9 mouse cellular contexts compared by ENCODE assay signal in the genomic region with DNA sequence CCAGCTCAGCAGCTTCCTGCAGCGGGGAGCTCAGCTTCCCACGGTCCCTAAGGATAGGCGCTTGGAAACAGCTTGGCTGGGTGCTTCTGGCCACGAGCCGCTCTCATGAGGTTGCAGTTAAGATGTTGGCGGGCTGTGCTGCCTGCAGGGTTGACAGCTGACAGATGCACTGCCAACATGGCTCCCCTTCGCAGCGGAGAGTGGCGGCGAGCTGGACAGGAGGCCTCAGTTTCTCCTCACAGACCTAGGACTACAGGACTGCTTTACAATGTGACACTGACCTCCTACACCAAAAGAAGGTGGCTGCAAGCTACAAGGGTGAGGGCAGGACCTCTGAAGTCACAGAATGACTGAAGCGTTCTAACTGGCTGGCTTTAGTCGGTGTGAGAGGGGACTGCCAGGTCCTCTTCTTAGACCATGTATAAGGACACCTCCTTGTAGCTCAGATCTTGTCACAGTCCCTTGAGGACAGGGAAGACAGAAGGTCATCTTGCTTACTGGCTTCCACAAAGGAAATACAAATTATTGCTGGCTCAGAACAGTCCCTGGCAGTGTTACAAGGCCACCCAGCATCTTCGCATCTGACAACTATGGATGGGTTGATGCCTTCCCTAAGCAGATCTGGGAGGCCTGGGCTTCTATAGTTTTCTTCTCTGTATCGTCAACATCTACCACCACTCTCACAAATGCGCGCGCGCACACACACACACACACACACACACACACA. TPM values are rescaled to one million over a fixed set of nuclear protein-coding genes. Genes with fewer than 3 reads are reported as not detected.
DNase-seq lines count a peak whose midpoint lies in the region; ATAC-seq lines count a peak whose summit lies in the region.
"Had no signal": no experiment of that assay in that cellular context is flagged by ENCODE, and none has a peak within 500 bp of the region (broad histone marks: within the 10 kb centered on the region; RNA-seq: fewer than 3 reads in every experiment).

No protein-coding gene starts in this region.

- intact Hi-C loops in heart, postnatal 14 days (cut with DNase I): no loop called here

- H3K36me3 ChIP-seq in kidney, embryonic 14.5 days (ENCODE audit: control insufficient read depth, insufficient read depth, low read length): no peaks in the 10 kb centered on the region
- H3K36me3 ChIP-seq: G1E had no signal

- ATAC-seq in kidney, embryonic 14.5 days (ENCODE audit: low FRiP score, low TSS enrichment): no peak

- H3K4me3 ChIP-seq in kidney, embryonic 14.5 days (ENCODE audit: low read length): no peak overlapping the region

- 0 out of 2 replicates have a peak, but pooled peaks cover 6% of the 10 kb centered on the region for H3K4me1 ChIP-seq in kidney, embryonic 14.5 days (ENCODE audit: control insufficient read depth, insufficient read depth, low read length)

- WGBS in kidney, embryonic 14.5 days: 89% methylated on average over 18 of the region's 18 CpGs

- H3K27me3 ChIP-seq in kidney, embryonic 14.5 days (ENCODE audit: control insufficient read depth, insufficient read depth, low read length): no peaks in the 10 kb centered on the region

- 0 out of 2 replicates have a peak overlapping the region, but pooled peaks have one; percentile 12 for H3K27ac ChIP-seq in kidney, embryonic 14.5 days (ENCODE audit: low read depth, low read length)

- H3K9me3 ChIP-seq in kidney, embryonic 14.5 days (ENCODE audit: control insufficient read depth, low read length): no peaks in the 10 kb centered on the region
- H3K9me3 ChIP-seq: G1E had no signal

- H3K9ac ChIP-seq in kidney, embryonic 14.5 days (ENCODE audit: low read depth, low read length): no peak overlapping the region

- no peak for DNase-seq in kidney, postnatal 36 days
- DNase-seq in cerebellum, adult 9-10 months: peak; percentile 83
- DNase-seq in heart, postnatal 14 days: peak; percentile 45 to 51
- DNase-seq in right cerebral cortex, adult 2 months (ENCODE audit: low spot score in 2 of 2): peak; percentile 50 to 58
- no peak for DNase-seq in T-cell, adult 2 months (ENCODE audit: low spot score)
- DNase-seq in embryo, embryonic 11 days: no peak

- no peak overlapping the region for H3K4me2 ChIP-seq in kidney, embryonic 14.5 days (replicated peaks; ENCODE audit: low read depth, low read length)

RNA-seq across cellular contexts. Expression of a gene that starts 13.3 kb away (rescaled TPM):
- 3.7 and 5.2 TPM in 2 replicates for polyA plus RNA-seq in kidney, embryonic 14.5 days (2014; fragmentation: Nextera tagmentation; extraction: Ambion mirVana)
- total RNA-seq in heart, postnatal 14 days (2021): 1 to 10 TPM; 7.0 to 7.4 TPM
- polyA plus RNA-seq: G1E had no signal

RNA-seq across cellular contexts. Expression of a gene that starts 15.6 kb away (rescaled TPM):
- polyA plus RNA-seq in kidney, embryonic 14.5 days (2014; fragmentation: Nextera tagmentation; extraction: Ambion mirVana): 0.19 TPM in 1 of 2 replicates, not detected in the other
- total RNA-seq in heart, postnatal 14 days (2021): not detected
- total RNA-seq: G1E; layer of hippocampus, postnatal 25 days had no signal
- polyA plus RNA-seq: G1E had no signal

Comparison
In these comparisons a context has a peak if more than half of its experiments do, and no peak if none do; other contexts are left out.
1. DNase-seq: peak in cerebellum, adult 9-10 months (single experiment), heart, postnatal 14 days (2 of 2) and right cerebral cortex, adult 2 months (2 of 2); none in kidney, postnatal 36 days (0 of 2), T-cell, adult 2 months (single experiment) and embryo, embryonic 11 days (single experiment).